Mouse (Mus musculus) regulatory T cell (primary cell): ENCODE measurements around the gene Galnt7.

ENCODE experiments used
- in situ Hi-C: fragments of 300-600 bp; cut with MboI, MseI; formaldehyde crosslinking; loops from one replicate; pipeline ENCODE4 v1.15.1; 2025; ENCODE audit warnings: high pct_unique_total_duplicates

The Galnt7 gene

GRCm38 (mm10) chr8:57630148-57630547, 22.7 kb downstream of the Galnt7 start:
- in situ Hi-C loops, result no loop called here

DNA sequence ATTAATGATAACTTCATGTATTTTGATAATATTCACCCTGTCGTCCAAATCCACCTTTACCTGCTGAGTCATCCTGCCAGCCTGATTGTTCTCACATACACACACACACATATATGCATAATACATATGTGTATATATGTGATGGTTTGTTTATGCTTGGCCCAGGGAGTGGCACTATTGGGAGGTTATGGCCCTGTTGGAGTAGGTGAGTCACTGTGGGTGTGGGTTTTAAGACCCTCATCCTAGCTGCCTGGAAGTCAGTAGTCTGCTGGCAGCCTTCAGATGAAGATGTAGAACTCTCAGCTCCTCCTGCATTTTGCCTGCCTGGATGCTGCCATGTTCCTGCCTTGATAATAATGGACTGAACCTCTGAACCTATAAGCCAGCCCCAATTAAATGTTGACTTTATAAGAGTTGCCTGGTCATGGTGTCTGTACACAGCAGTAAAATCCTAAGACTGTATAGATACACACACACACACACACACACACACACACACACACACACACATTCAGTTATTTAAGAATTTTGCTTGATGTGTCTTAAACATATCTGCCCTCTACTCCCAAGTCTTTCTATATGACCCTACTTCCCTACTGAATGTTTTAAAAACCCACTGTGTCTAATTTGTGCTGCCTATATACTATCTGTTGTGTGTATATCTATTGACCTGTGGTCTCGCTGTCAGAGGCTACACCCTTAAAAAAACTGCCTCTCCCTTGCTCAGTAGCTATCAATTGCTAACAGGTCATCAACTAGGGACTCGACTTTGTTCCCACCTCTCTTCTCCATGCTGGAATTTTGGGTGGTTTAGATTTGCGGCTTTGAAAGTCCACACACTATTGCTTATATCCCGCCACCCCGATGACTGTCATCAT, 23.8 kb downstream of the Galnt7 start:
- in situ Hi-C loops, result loop anchor here (5.0 kb wide), 1 partner anchor 47 kb away; no protein-coding TSS in a partner anchor

GRCm38 (mm10) chr8:57627946-57628786, 24.7 kb downstream of the Galnt7 start:
- in situ Hi-C loops, result loop anchor here (5.0 kb wide), 1 partner anchor 46 kb away; no protein-coding TSS in a partner anchor

DNA sequence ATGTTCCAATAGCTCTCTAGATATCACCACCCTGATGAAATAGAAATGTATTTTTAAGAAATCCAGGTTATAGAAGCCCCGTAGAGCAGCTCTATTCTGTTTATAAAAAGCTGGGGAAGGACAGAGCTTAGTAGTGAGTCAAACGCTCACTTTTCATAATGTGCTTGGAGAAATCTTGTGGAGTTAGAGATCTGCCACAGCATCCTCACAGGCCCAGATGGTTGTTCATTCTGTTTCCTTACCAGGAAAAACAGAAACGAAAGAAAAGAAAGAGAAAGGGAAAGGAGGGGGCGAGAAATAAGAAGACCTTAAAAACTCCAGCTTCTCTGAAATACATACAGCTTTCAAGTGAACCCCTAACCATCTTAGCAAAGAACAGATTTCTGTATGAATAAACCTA, 28.9 kb downstream of the Galnt7 start:
- in situ Hi-C loops, result no loop called here

DNA sequence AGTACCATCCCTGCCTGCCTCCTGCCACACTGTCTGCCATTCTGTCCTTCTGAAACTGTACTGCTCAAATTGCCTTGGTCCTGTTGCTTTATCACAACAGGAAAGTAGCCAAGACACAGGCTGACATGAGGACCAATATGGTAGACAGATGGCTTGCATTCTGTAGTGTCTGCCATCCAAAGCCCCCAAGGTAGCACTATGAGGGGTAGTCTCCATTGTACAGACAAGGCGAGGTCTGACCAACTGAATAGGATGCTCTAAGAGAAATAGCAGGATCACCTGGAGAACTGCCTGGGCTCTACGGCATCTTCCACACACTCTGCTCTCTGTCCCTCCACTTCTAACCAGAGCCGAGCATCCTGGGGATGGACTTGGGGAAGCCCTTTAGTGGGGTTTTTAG, 29.8 kb downstream of the Galnt7 start:
- in situ Hi-C loops, result no loop called here

GRCm38 (mm10) chr8:57616965-57617364, 35.9 kb downstream of the Galnt7 start:
- in situ Hi-C loops, result no loop called here

GRCm38 (mm10) chr8:57615016-57615657, 37.7 kb downstream of the Galnt7 start:
- in situ Hi-C loops, result no loop called here

- in situ Hi-C loops, result no loop called here
Measured at GRCm38 (mm10) chr8:57611419-57611977, 41.3 kb downstream of the Galnt7 start.

DNA sequence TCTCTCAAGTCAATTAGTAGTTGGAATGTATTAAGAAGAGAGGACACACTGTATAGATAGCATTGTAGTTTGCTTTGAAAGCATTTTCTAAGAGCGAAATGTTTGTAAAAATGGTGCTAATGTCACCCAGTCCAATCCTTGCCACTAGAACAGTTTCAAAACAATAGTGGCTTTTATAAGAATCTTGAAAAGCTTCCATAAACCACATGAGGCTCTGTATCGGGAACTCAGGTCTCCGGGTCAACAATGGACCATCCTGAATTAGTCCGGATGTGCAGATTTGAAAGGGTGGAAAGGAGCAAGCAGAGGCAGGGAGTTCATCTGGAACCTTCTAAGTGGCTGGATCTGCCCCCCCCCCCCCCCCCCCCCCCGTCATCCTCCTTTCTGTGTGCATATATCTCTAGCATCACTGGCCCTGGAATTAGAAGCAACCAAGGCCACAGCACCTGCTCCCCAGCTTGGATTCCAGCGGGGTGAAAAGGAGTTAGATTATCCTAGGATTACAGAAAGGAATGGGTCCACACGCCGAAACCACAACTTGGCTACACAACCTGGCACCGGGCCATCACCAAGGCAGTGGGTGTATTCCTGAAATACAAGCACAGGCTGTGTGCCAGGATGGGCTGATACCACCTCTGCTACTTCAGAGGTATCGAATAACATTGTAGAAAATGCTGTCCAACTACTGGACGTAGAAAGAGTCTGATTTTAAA, 42.0 kb downstream of the Galnt7 start:
- in situ Hi-C loops, result no loop called here

GRCm38 (mm10) chr8:57602511-57602910, 50.3 kb downstream of the Galnt7 start:
- in situ Hi-C loops, result no loop called here

GRCm38 (mm10) chr8:57601987-57602418, 50.8 kb downstream of the Galnt7 start:
- in situ Hi-C loops, result no loop called here

DNA sequence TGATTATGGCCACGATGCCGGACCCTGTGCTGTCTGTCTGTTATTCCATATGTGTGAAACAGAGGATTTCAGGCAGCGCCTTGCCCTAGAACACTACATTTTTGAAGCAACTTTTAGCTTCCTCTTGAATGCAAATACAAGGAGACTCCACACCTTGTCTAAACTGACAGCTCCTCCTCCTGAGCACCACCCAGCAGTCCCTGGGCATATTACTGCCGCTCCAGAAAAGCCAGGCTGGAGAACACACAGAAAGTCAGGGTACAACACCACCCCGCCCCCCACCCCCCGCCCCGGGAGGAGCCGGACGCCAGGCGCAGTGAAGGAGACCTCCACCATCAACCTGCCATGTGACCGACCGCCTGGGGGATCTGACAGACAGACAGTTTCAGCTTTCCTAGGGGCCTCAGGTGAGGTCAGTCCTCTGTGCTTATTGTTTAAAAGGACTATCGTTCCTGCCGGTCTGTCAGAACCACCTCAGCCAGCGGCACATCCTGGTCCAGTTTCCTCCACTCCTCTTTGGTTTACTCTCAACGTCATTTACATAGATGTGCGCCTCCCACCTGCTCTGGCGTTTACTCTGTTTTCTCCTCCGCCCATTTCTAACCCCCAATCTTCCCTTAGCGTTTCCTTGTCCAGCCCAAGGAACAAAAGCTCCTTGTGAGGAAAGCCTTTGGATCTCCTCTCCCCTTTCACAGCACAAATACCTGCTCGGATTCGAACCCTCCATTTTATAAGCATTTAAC, 52.8 kb downstream of the Galnt7 start:
- in situ Hi-C loops, result no loop called here

DNA sequence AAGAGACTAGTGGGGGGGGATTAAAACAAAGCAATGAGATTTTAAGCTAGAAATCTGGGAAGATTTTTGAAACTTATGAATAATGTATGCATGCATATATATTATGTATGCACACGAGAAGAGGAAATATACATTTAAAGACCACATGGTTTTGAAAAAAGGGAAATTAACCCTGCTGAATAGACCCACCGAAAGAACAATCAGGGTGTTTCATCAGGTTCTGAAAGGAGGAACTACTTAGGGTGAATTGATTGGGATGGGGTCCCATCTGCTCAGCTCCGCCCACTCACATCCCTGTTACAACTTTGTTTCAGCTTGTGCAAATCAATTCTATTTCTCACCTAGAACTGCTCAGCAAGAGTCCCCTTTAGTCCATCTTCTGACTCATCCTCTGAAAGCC, 57.0 kb downstream of the Galnt7 start:
- in situ Hi-C loops, result no loop called here

DNA sequence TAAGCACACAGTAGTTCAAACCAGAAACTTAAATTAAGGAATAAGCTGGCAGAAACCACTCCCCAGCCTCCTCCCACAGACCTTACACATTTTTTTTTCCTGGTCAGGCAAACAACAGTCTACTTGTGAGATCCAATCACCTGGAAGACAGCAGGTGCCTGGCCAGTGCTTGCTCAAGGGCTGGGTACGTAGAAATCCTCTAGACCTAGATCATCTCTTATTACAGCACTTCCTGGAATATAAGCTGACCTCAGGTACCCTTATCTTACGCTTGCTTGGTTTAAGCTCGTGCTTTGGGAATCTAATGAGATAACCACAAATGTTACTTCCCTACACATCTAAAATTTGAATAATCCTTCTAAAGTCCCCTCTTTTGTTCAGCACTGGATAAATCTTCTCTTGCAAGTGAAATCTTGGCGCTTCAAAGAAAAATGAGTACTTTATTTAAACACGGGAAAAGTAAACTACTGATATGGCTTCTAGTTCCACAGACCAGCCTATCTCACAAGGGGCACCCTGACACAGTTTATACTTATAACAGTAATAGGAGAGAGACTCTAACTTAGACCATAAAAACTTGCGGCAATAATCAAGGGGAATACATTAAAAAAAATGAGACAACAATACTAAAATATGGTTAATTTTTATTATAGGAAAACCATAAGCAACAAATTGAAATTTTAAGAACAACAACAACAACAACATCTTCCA, 58.5 kb downstream of the Galnt7 start:
- in situ Hi-C loops, result no loop called here

DNA sequence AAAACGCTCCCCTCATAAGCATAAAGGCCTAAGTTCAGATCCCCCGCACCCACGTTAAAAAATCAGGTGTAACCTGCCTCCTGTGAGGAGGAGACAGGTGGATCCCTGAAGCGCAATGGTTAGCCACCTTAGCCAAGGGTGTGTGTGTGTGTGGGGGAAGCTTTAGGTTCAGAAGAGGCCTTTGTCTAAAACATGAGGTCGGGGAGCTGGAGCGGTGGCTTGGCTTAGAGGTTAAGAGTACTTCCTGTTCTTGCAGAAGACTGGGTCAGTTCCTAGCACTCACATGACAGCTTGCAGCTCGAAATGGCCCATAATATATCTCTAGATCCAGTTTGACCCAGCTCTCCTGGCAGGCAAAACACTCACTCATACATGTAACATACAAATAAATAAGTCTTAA, 60.2 kb downstream of the Galnt7 start:
- in situ Hi-C loops, result no loop called here

GRCm38 (mm10) chr8:57591681-57592080, 61.2 kb downstream of the Galnt7 start:
- in situ Hi-C loops, result no loop called here

GRCm38 (mm10) chr8:57590015-57590414, 62.8 kb downstream of the Galnt7 start:
- in situ Hi-C loops, result no loop called here

DNA sequence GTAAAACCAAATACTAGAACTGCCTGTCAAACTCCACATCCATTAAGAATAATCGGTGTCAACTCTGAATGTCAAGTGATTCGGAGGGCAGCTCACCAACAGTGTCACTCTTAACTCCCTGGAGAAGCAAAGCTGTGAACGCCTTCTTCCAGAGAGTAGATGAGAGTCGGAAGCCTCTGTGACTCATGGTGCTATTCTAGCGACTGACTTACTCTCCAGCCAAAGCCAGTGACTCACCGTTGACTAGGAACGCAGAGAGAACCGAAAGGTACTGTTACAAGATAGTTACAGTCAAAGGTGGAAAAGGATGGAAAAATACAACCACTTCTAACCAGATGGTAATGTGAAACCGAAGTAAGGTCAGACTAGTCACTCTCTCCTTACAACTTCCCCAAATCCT, 63.7 kb downstream of the Galnt7 start:
- in situ Hi-C loops, result no loop called here

DNA sequence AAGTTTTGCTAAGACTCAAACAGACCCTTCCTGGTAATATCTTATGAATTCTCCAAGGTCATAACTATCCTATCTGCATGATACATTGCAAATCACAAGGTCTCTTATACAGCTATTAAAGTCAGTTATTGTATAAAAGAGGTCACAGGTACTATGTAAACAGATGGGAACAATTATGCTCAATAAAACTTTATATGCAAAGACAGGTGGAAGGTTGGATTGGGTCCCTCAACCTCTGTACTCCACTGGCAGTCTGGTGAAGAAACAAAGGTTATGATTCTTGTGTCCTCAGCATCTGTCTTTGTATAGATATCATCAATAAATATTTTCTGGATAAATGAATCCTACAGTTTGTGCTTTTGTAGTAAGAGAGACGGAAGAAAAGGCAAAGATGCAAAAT, 64.2 kb downstream of the Galnt7 start:
- in situ Hi-C loops, result no loop called here

GRCm38 (mm10) chr8:57586667-57587066, 66.2 kb downstream of the Galnt7 start:
- in situ Hi-C loops, result no loop called here
